Mouse (Mus musculus): ENCODE data around the gene Mapk1ip1l. TPM values are rescaled to one million over a fixed set of nuclear protein-coding genes. Genes with fewer than 3 reads are reported as not detected.

Gene Mapk1ip1l
- total and polyA plus RNA-seq, 3 experiments = 36.6 to 80.9 (median 51.5) TPM

GRCm38 (mm10) chr14:47276036-47276603 is 21.9 kb upstream of the Mapk1ip1l start:
- in situ Hi-C loops (cut with MboI; ENCODE audit: low pct_ligation_motif_present, low pct_unique_long_range_greater_than_20kb, low sequenced_read_pairs) = no loop called here
- Histone ChIP-seq H3K79me2 (replicated peaks; ENCODE audit: control insufficient read depth, extremely low read depth, insufficient read depth, poor library complexity, severe bottlenecking) (peaks cover 59% of the 10 kb centered on the region), H3K27ac (ENCODE audit: insufficient read depth, low read depth) (peak overlapping the region; percentile 75), H3K4me3 (replicated peaks in 1 of 3; ENCODE audit: low read depth in 2 of 3, low read length in 2 of 3, poor library complexity in 1 of 3) (peak overlapping the region; percentile 62 to 89 (median 87)), H3K27me3 (replicated peaks) (no peaks in the 10 kb centered on the region), H3K4me1 (ENCODE audit: control insufficient read depth in 1 of 2, insufficient read depth in 2 of 2) (peaks cover 0 to 26% of the 10 kb centered on the region in 2 experiments; a peak in 2 of 4 replicates), H3K9me3 (replicated peaks; ENCODE audit: low read length) (no peaks in the 10 kb centered on the region), H3K4me2 (ENCODE audit: insufficient read depth, low read depth, poor library complexity, severe bottlenecking) (peak overlapping the region; percentile 18; the same call in 1 of the 2 replicates), H3K9ac (ENCODE audit: insufficient read depth, low read depth) (peak overlapping the region; percentile 83), H3K36me3 (replicated peaks in 1 of 2; ENCODE audit: control insufficient read depth in 1 of 2, insufficient read depth in 1 of 2, low read length in 1 of 2) (peaks cover 18 to 35% of the 10 kb centered on the region in 2 experiments)
- peak; percentile 63 for DNase-seq (ENCODE audit: extremely low read depth)
- dilution Hi-C loops (cut with MboI; ENCODE audit: extremely low pct_ligation_motif_present, extremely low pct_unique_long_range_greater_than_20kb, low sequenced_read_pairs) = no loop called here
- TF ChIP-seq POLR2AphosphoS2 (IDR thresholded peaks at IDR 0.05; ENCODE audit: low read depth, low read length) = no peak
- 0 out of 2 replicates have a peak, but pooled peaks have one; percentile 5 for TF ChIP-seq MYC (IDR thresholded peaks at IDR 0.05; ENCODE audit: low read depth, low read length)
- TF ChIP-seq MEF2A (IDR thresholded peaks at IDR 0.05; ENCODE audit: borderline replicate concordance, low read depth, low read length) = no peak
- no peak for TF ChIP-seq TCF12 (IDR thresholded peaks at IDR 0.05; ENCODE audit: low read depth, low read length)
- TF ChIP-seq UBTF (IDR thresholded peaks at IDR 0.05; ENCODE audit: low read depth, low read length) = no peak

DNA sequence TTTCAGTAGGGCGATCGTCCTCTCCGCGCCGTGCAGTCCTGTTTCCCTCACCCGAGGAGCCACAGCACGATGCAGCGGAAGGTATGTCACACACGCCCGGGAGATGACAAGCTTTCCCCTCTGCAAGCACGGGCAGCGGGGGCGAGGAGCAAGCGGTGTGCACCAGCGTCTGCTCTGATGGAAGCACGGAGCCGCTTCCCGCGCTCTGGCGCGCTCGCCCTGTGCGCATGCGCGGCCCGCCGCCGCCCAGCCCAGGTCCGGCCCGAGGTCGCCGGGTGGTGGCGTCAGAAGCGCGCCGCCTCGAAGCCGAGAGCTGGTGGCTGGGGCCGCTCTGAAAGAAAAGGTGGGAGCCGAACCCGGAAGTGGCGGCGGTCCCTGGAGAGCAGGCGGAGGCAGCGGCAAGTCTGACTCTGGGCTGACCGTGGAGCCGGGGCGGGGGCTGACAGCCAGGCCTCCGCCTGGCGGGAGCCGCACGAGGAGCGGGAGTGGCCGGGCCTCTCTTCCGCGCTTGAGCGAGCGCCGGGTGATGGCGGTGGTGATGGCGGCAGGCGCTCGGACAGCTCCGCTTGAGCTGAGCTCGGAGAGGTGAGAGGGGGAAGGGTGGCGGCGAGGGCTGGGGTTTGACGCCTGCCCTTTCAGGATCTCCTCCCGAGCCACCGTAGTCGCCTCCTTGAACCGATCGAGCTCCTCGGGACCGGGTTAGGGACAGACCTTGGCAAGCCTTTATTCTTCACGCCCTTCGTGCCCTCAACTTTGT is 21.3 kb upstream of the Mapk1ip1l start, which contains the start of the genes Wdhd1 and Socs4:
TSS of gene Wdhd1 (minus strand) at position 221 of the 757 bp plus-strand sequence.
TSS of gene Socs4 (plus strand) at position 295 of the 757 bp plus-strand sequence.
- dilution Hi-C loops (cut with MboI; ENCODE audit: extremely low pct_ligation_motif_present, extremely low pct_unique_long_range_greater_than_20kb, low sequenced_read_pairs) = no loop called here
- in situ Hi-C loops (cut with MboI; ENCODE audit: low pct_ligation_motif_present, low pct_unique_long_range_greater_than_20kb, low sequenced_read_pairs) = no loop called here
- TF ChIP-seq ETS1 (conservative IDR thresholded peaks at IDR 0.05; ENCODE audit: low read depth, low read length) = peak; percentile 11; the same call in 1 of the 2 replicates
- TF ChIP-seq MAFK (IDR thresholded peaks at IDR 0.05; ENCODE audit: insufficient replicate concordance, low read length) = no peak
- no peak for TF ChIP-seq JUND (conservative IDR thresholded peaks at IDR 0.05; ENCODE audit: low read depth, low read length)
- peak; percentile 81 for TF ChIP-seq HCFC1 (IDR thresholded peaks at IDR 0.05; ENCODE audit: low read depth, low read length)
- no peak for TF ChIP-seq ZKSCAN1 (IDR thresholded peaks at IDR 0.05; ENCODE audit: borderline replicate concordance, low read depth, low read length)
- no peak for TF ChIP-seq USF2 (conservative IDR thresholded peaks at IDR 0.05; ENCODE audit: low read depth, low read length)
- TF ChIP-seq RAD21 (IDR thresholded peaks at IDR 0.05; ENCODE audit: low read depth, low read length) = no peak; the same call in none of the 2 replicates
- TF ChIP-seq CHD2 (IDR thresholded peaks at IDR 0.05; ENCODE audit: low read length) = peak; percentile 69
- 0 out of 2 replicates have a peak, but pooled peaks have one; percentile 20 for TF ChIP-seq RCOR1 (conservative IDR thresholded peaks at IDR 0.05; ENCODE audit: low read depth, low read length)
- TF ChIP-seq SMC3 (IDR thresholded peaks at IDR 0.05; ENCODE audit: low read depth, low read length) = no peak
- TF ChIP-seq CHD1 (IDR thresholded peaks at IDR 0.05; ENCODE audit: low read depth, low read length) = peak; percentile 61; the same call in 1 of the 2 replicates
- no peak for TF ChIP-seq ZNF384 (IDR thresholded peaks at IDR 0.05; ENCODE audit: low read depth, low read length)
- TF ChIP-seq JUN (IDR thresholded peaks at IDR 0.05; ENCODE audit: insufficient read depth, low read depth, low read length) = no peak
- TF ChIP-seq E2F4 (IDR thresholded peaks at IDR 0.05; ENCODE audit: insufficient replicate concordance, low read depth, low read length) = peak; percentile 90
- TF ChIP-seq MEF2A (IDR thresholded peaks at IDR 0.05; ENCODE audit: borderline replicate concordance, low read depth, low read length) = peak; percentile 84; the same call in 1 of the 2 replicates
- peak; percentile 98 for TF ChIP-seq NRF1 (IDR thresholded peaks at IDR 0.05; ENCODE audit: low read depth, low read length)
- peak; percentile 88 for TF ChIP-seq MAX (IDR thresholded peaks at IDR 0.05; ENCODE audit: low read length)
- TF ChIP-seq KAT2A (IDR thresholded peaks at IDR 0.05; ENCODE audit: insufficient replicate concordance, low read length) = peak; percentile 84; the same call in 1 of the 2 replicates
- TF ChIP-seq TCF12 (IDR thresholded peaks at IDR 0.05; ENCODE audit: low read depth, low read length) = peak; percentile 83
- peak; percentile 69 for TF ChIP-seq UBTF (IDR thresholded peaks at IDR 0.05; ENCODE audit: low read depth, low read length)
- peak; percentile 47 for TF ChIP-seq IRF4 (IDR thresholded peaks at IDR 0.05; ENCODE audit: low read depth, low read length)
- peak; percentile 100 for TF ChIP-seq ELF1 (IDR thresholded peaks at IDR 0.05; ENCODE audit: low read depth, low read length)
- TF ChIP-seq USF1 (IDR thresholded peaks at IDR 0.05; ENCODE audit: low read depth, low read length) = no peak
- TF ChIP-seq EP300 (IDR thresholded peaks at IDR 0.05; ENCODE audit: low read length) = no peak; the same call in 1 of the 2 replicates
- TF ChIP-seq MAZ (IDR thresholded peaks at IDR 0.05; ENCODE audit: low read depth, low read length) = peak; percentile 48; the same call in 1 of the 2 replicates
- peak; percentile 53; the same call in 1 of the 2 replicates for TF ChIP-seq BHLHE40 (IDR thresholded peaks at IDR 0.05; ENCODE audit: low read depth, low read length)

More for the DNA sequence above, 21.3 kb upstream of the Mapk1ip1l start, which contains the start of the genes Wdhd1 and Socs4:
- no peaks in the 10 kb centered on the region for H3K9me3 ChIP-seq (replicated peaks; ENCODE audit: low read length)
- H3K27me3 ChIP-seq (replicated peaks) = no peaks in the 10 kb centered on the region
- H3K4me1 ChIP-seq (ENCODE audit: control insufficient read depth in 1 of 2, insufficient read depth in 2 of 2) = peaks cover 0 to 26% of the 10 kb centered on the region in 2 experiments; a peak in 2 of 4 replicates
- peaks cover 14 to 33% of the 10 kb centered on the region in 2 experiments for H3K36me3 ChIP-seq (replicated peaks in 1 of 2; ENCODE audit: control insufficient read depth in 1 of 2, insufficient read depth in 1 of 2, low read length in 1 of 2)
- peak; percentile 93 for DNase-seq (ENCODE audit: extremely low read depth)
- H3K27ac ChIP-seq (ENCODE audit: insufficient read depth, low read depth) = peak within 1 kb of the TSS; percentile 75
- H3K79me2 ChIP-seq (replicated peaks; ENCODE audit: control insufficient read depth, extremely low read depth, insufficient read depth, poor library complexity, severe bottlenecking) = peaks cover 66% of the 10 kb centered on the region
- peak within 1 kb of the TSS; percentile 21; the same call in 1 of the 2 replicates for H3K4me2 ChIP-seq (ENCODE audit: insufficient read depth, low read depth, poor library complexity, severe bottlenecking)
- peak within 1 kb of the TSS; percentile 90 for H3K9ac ChIP-seq (ENCODE audit: insufficient read depth, low read depth)
- H3K4me3 ChIP-seq (replicated peaks in 1 of 3; ENCODE audit: low read depth in 2 of 3, low read length in 2 of 3, poor library complexity in 1 of 3) = peak within 1 kb of the TSS; percentile 66 to 89 (median 87)
